Mouse (Mus musculus): Measurements from ENCODE around the gene Optn. TPM values are rescaled to one million over a fixed set of nuclear protein-coding genes. Genes with fewer than 3 reads are reported as not detected.
A peak's percentile ranks its signal among the peaks of the same experiment; 100 is the strongest.

Optn gene
- polyA plus RNA-seq, 1 experiment from 2014 or later = 7.1 TPM

DNA sequence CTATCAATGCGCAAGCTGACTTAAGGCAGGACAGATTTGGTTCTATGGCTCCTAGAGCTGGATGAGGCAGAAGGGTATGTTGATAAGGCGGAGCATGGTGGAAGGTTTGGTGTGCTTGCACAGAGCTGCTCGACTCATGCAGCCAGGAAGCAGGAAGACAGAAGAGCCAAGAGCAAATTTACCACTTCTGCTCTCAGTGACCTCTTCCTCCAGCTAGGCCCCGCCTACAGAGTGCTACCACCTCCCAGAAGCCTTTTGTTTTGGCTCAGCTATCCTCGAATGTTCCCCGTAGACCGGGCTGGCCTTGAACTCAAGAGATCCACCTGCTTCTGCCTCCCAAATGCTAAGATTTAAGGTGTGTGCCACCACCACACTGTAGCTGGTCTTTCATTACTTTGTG lies 49.2 kb downstream of the Optn start:
- 87% methylated on average over 7 of the region's 7 CpGs for whole genome bisulfite sequencing
- H3K27me3 ChIP-seq (ENCODE audit: low read depth, poor library complexity, severe bottlenecking) = no peaks in the 10 kb centered on the region

DNA sequence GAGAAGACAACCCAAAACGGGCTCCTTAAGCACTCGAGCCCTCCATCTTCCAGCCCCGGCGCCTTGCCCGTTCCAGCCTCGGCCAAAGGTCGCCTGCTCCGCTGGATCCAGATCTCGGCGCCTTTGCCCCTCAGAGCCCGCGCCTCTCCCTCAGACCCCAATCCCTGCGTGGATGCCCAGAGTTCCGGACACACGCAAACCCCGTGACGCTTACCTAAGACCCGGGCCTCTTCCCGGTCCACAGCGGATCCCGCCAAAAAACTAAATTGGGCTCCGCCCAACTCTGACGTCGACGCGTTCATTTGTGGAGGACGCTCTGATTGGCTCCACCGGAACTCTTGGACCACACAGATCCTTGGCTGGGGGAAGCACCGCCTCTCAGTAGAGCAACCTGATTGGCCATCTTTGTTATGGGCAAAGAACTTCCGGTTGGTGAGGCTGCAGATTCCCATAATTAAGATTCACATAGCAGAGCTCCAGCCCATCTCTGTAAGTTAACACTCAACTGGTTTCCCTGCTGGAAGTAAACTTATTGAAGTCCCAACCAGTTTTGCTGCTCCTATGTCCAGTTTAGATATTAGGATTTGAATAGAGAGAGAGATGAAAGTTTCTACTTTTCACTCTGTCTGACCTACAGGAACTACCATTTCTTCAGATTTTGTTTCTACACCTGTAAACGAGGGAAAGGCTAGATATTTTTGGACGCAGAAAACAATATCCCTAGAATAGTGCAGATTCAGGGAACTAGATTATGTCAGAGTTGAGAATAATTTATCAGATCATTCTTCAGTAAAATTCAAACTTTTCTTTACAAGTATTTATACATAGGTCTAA lies 51.1 kb downstream of the Optn start, which contains the start of gene Mcm10:
Gene Mcm10 (minus strand): TSS at position 301 of the 834 bp plus-strand sequence.
- Histone ChIP-seq H3K27ac (peak within 1 kb of the TSS; percentile 91), H3K36me3 (peaks cover 30% of the 10 kb centered on the region), H3K27me3 (ENCODE audit: low read depth, poor library complexity, severe bottlenecking) (no peaks in the 10 kb centered on the region), H3K4me1 (peaks cover 10% of the 10 kb centered on the region), H3K9me3 (replicated peaks) (no peaks in the 10 kb centered on the region), H3K4me3 (peak within 1 kb of the TSS; percentile 81)
- peak; percentile 94 for DNase-seq (ENCODE audit: low spot score)
- WGBS = 4% methylated on average over 32 of the region's 32 CpGs

More for the DNA sequence above, 49.2 kb downstream of the Optn start:
- DNase-seq (ENCODE audit: low spot score) = no peak
- Histone ChIP-seq H3K36me3 (peaks cover 11% of the 10 kb centered on the region), H3K4me3 (no peak overlapping the region), H3K9me3 (replicated peaks) (no peaks in the 10 kb centered on the region), H3K27ac (no peak overlapping the region), H3K4me1 (peaks cover 10% of the 10 kb centered on the region)

DNA sequence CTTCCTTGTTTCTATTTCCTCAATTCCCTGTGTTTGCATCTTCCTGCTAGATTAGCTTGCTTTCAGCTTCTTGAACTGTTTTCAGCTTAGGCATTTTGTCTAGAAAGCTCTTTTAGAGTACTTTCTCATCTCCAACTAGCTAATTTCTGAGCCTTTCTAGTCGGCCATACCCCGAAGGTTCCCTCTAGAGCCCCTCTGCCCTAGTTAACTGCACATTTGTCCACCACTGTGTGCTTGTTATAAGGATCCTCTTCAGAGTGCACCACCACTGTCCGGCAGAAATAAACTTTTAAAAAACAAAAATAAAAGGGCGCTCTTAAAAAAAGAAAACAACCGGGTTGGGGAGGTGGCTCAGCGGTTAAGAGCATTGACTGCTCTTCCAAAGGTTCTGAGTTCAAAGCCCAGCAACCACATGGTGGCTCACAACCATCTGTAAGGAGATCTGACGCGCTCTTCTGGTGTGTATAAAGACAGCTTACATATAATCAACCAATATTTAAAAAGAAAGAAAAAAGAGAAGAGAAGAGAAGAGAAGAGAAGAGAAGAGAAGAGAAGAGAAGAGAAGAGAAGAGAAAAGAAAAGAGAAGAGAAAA lies 51.9 kb downstream of the Optn start:
- 17% methylated on average over 8 of the region's 8 CpGs for WGBS
- peak overlapping the region; percentile 91 for H3K27ac ChIP-seq

DNA sequence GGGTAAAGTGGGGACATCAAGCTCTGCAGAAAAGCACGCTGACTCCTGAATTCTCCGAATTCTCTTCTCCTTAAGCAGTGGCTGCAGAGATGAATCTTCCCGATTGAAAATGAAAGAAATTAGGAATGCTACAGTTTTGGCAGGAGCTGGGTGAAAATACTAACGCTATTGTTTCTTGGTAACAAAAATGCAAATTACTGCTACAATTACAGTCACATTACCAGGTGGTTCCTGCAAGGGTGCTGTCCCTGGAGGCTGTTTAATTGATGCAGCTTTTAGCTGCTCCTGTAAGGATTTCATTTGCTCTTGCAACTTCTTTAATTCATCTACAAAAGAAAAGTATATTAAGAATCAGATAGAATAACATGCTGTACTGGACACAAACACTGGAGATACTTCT lies 56.7 kb downstream of the Optn start:
- no peaks in the 10 kb centered on the region for H3K27me3 ChIP-seq (ENCODE audit: low read depth, poor library complexity, severe bottlenecking)
- peaks cover 86% of the 10 kb centered on the region for H3K36me3 ChIP-seq
- no peak overlapping the region for H3K27ac ChIP-seq
- 95% methylated on average over 4 of the region's 4 CpGs for WGBS
- H3K4me3 ChIP-seq = no peak overlapping the region
- peaks cover 8% of the 10 kb centered on the region for H3K4me1 ChIP-seq
- no peaks in the 10 kb centered on the region for H3K9me3 ChIP-seq (replicated peaks)
- DNase-seq (ENCODE audit: low spot score) = no peak

More for the DNA sequence above, 51.9 kb downstream of the Optn start:
- DNase-seq (ENCODE audit: low spot score) = no peak
- peak overlapping the region; percentile 81 for H3K4me3 ChIP-seq
- no peaks in the 10 kb centered on the region for H3K9me3 ChIP-seq (replicated peaks)
- H3K4me1 ChIP-seq = peaks cover 10% of the 10 kb centered on the region
- peaks cover 37% of the 10 kb centered on the region for H3K36me3 ChIP-seq
- no peaks in the 10 kb centered on the region for H3K27me3 ChIP-seq (ENCODE audit: low read depth, poor library complexity, severe bottlenecking)

DNA sequence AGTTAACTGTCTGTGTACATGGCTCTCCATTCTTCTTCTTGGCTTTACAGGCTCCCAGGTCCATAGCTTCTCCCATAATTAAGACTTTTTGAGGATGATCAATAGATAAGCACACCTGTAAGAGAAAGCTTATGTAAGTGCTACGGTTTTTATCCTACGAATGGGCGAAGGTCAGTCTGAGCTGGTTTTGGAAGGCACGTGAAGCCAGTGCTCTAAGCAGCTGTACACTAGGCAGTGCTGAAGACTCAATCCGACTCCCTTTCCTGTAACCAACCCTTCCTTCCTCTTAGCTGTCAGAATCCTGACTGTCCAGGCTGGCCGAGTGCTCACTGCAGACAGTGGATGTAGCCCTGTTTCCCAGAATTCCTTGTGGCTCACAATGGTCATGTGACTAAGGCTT lies 62.6 kb downstream of the Optn start:
- no peak overlapping the region for H3K27ac ChIP-seq
- no peaks in the 10 kb centered on the region for H3K4me1 ChIP-seq
- no peak overlapping the region for H3K4me3 ChIP-seq
- H3K27me3 ChIP-seq (ENCODE audit: low read depth, poor library complexity, severe bottlenecking) = no peaks in the 10 kb centered on the region
- no peak for DNase-seq (ENCODE audit: low spot score)
- peaks cover 100% of the 10 kb centered on the region for H3K36me3 ChIP-seq
- WGBS = 94% methylated on average over 6 of the region's 6 CpGs
- H3K9me3 ChIP-seq (replicated peaks) = no peaks in the 10 kb centered on the region

DNA sequence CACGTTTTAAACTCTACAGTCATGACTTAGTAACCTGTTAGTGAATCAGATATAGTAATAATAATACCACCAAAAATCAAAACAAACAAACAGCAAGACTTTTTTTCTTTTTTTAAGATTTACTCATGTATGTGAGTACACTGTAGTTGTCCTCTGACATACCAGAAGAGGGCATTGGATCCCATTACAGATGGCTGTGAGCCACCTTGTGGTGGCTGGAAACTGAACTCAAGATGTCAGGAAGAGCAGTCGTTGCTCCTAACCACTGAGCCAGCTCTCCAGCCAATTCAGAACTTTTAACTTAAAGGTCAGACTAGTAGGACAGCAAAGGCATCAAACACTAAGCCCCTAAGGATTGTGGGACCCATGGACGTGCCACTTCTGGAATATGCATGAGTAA lies 64.9 kb downstream of the Optn start:
- WGBS = 84% methylated on average over 3 of the region's 3 CpGs
- Histone ChIP-seq H3K27me3 (ENCODE audit: low read depth, poor library complexity, severe bottlenecking) (no peaks in the 10 kb centered on the region), H3K4me1 (no peaks in the 10 kb centered on the region), H3K4me3 (no peak overlapping the region), H3K9me3 (replicated peaks) (no peaks in the 10 kb centered on the region), H3K36me3 (peaks cover 100% of the 10 kb centered on the region), H3K27ac (no peak overlapping the region)
- DNase-seq (ENCODE audit: low spot score) = no peak

DNA sequence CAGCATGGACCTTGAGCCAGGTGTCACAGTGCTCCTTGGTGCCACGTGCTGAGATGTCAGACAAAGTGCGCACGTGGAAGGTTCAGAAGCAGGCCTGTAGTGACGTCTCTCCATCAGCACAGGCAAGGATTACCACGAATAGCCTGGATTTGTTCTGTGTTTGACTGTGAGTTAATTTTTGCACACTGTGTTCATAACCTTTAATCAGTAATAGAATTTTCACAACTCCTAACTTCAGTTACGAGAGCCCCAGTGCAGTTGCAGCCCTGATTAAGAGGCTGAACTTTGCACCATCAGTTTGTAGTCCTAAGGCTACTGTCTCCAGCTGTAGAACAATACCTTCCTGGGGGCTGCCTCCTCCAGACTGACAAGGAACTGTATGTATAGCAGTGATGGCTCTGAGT lies 67.4 kb downstream of the Optn start:
- Histone ChIP-seq H3K9me3 (replicated peaks) (no peaks in the 10 kb centered on the region), H3K4me3 (no peak overlapping the region), H3K27ac (no peak overlapping the region), H3K27me3 (ENCODE audit: low read depth, poor library complexity, severe bottlenecking) (no peaks in the 10 kb centered on the region), H3K36me3 (peaks cover 98% of the 10 kb centered on the region), H3K4me1 (no peaks in the 10 kb centered on the region)
- DNase-seq (ENCODE audit: low spot score) = no peak
- 97% methylated on average over 6 of the region's 6 CpGs for WGBS

DNA sequence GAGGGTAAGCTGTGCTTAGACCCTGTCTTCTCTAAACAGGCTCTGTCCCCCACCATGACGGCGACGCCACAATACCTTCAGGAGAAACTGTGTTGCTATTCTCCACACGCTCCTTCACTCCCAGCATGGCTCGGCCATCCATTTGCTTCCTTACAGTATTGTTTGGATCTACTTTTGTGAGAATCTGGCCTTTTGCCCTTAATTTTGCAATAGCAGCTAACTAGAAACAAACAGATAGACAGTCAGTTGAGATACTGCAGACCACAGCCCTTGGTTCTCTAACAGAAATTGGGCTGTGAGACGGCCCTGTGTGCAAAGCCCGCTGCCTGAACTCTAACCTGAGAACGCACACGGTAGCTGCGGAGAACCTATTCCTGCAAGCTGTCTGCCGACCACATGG lies 68.2 kb downstream of the Optn start:
- peaks cover 98% of the 10 kb centered on the region for H3K36me3 ChIP-seq
- no peaks in the 10 kb centered on the region for H3K9me3 ChIP-seq (replicated peaks)
- DNase-seq (ENCODE audit: low spot score) = no peak
- no peak overlapping the region for H3K4me3 ChIP-seq
- 96% methylated on average over 11 of the region's 11 CpGs for WGBS
- H3K27ac ChIP-seq = no peak overlapping the region
- no peaks in the 10 kb centered on the region for H3K27me3 ChIP-seq (ENCODE audit: low read depth, poor library complexity, severe bottlenecking)
- H3K4me1 ChIP-seq = no peaks in the 10 kb centered on the region

DNA sequence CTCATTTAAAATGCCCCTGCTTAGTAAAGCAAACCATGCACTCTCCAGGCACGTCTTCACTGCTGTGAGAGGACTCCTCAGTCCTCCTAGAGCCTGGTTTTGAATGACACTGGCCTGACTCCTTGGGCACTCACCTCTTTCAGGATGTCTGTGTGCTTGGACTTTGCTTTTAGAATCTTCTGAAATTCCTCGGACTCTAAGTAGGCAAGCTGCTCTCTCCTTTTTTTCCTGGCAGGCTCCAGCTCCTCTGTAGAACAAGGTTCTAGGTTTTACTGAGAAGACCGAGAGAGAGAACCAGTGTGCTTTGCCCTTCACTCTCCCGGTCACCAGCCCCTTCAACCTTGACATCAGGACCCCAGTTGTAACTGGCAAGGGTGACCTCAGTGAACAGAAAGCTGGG lies 69.4 kb downstream of the Optn start:
- Histone ChIP-seq H3K4me3 (no peak overlapping the region), H3K27me3 (ENCODE audit: low read depth, poor library complexity, severe bottlenecking) (no peaks in the 10 kb centered on the region), H3K36me3 (peaks cover 98% of the 10 kb centered on the region), H3K27ac (no peak overlapping the region), H3K9me3 (replicated peaks) (no peaks in the 10 kb centered on the region), H3K4me1 (no peaks in the 10 kb centered on the region)
- WGBS = 91% methylated on average over 4 of the region's 4 CpGs
- no peak for DNase-seq (ENCODE audit: low spot score)

DNA sequence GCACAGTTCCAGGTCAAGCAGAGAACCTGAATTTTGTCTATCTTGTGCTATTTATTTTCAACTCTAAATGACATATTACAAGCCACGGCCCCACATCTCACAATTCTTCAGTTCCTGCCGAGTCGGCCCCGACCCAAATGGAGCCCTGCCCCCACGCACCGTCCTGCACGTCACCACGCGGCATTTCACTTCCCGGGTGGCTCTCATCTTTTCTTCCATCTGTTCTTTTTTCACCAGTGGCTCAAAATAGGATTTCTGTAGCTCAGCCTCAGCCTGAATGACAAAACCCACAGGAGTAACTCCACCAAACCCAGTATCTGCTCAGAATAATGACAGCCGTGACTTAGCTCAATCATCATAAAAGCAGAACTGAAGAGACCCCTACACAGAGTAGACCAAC lies 70.3 kb downstream of the Optn start:
- H3K27me3 ChIP-seq (ENCODE audit: low read depth, poor library complexity, severe bottlenecking) = no peaks in the 10 kb centered on the region
- no peaks in the 10 kb centered on the region for H3K9me3 ChIP-seq (replicated peaks)
- no peaks in the 10 kb centered on the region for H3K4me1 ChIP-seq
- no peak for DNase-seq (ENCODE audit: low spot score)
- peaks cover 89% of the 10 kb centered on the region for H3K36me3 ChIP-seq
- WGBS = 94% methylated on average over 11 of the region's 11 CpGs
- no peak overlapping the region for H3K27ac ChIP-seq
- H3K4me3 ChIP-seq = no peak overlapping the region

DNA sequence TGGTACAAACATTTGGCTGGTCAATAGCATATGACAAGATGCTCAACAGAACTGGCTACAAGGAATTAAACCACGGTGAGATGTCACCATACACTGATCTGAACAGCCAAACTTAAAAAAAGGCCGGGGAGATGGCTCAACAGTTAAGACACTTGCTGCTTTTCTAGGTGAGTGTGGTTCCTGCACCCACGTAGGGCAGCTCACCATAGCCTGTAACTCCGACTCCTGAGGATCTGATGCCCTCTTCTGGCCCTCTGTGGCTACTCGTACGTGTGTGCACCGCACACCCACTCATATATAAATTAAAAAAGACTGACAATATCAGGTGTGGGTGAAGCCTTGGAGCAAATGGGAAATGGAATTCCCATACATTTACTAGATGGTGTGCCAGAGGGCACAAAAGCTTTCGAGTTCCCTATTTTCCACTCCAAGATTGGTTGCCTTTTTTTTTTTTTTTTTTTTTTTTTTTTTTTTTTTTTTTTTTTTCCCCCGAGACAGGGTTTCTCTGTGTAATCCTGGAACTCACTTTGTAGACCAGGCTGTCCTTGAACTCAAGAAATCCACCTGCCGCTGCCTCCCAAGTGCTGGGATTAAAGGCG lies 74.9 kb downstream of the Optn start:
- H3K4me1 ChIP-seq = peaks cover 14% of the 10 kb centered on the region
- no peaks in the 10 kb centered on the region for H3K27me3 ChIP-seq (ENCODE audit: low read depth, poor library complexity, severe bottlenecking)
- DNase-seq (ENCODE audit: low spot score) = no peak
- no peak overlapping the region for H3K27ac ChIP-seq
- H3K4me3 ChIP-seq = no peak overlapping the region
- H3K36me3 ChIP-seq = peaks cover 43% of the 10 kb centered on the region
- WGBS = 75% methylated on average over 11 of the region's 11 CpGs
- H3K9me3 ChIP-seq (replicated peaks) = no peaks in the 10 kb centered on the region

DNA sequence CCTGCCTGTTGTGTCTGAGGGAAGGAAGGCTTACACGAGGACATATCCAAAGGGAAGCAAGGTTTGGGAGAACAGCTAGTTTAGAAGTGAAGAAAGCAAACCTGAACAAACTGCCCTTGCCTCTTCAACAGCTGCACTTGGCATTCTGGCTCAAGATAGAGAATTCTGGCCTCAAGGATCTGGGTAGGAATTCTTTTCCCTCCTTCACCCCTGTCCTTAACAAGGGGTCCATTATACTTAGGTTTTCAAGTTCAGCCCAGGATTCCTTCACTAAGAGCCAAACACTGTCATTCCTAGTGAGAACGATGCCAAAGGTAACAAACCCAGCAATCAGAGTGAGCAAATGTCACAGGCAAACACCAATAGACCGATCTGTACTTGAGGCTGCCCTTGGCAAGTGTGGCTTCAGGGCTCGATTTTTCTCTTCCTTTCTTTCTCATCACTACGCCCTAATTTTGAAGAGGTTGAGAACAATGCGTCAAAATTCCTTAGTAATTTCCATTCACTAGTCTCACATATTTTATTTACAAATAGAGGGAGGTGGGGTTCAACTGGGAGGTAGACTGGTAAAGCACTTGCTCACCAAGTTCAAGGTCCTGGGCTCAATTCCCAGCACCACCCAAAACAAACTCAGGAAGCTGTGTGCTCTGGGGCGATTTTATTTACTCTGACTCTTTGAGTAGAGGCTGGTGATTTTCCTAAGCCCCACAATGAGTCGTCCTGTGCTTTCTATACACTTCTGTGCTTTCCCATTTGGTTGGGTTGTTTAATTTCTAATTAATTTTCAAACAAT lies 76.3 kb downstream of the Optn start:
- Histone ChIP-seq H3K27me3 (ENCODE audit: low read depth, poor library complexity, severe bottlenecking) (no peaks in the 10 kb centered on the region), H3K36me3 (peaks cover 29% of the 10 kb centered on the region), H3K9me3 (replicated peaks) (no peaks in the 10 kb centered on the region), H3K27ac (no peak overlapping the region), H3K4me3 (no peak overlapping the region), H3K4me1 (peaks cover 18% of the 10 kb centered on the region)
- no peak for DNase-seq (ENCODE audit: low spot score)
- 85% methylated on average over 8 of the region's 8 CpGs for WGBS
